Mouse (Mus musculus) heart, postnatal 0 days (tissue): ENCODE measurements at regions not wholly inside any gene's neighbourhood (a gene's known extent, or its start where the extent isn't known, plus 50 kb on each side); places are given as distances from the start of the nearest gene placed in this dataset.
A peak's percentile ranks its signal among the peaks of the same experiment; 100 is the strongest.

Experiments used
- CTCF ChIP-seq: IDR thresholded peaks from 2 replicates; pipeline ENCODE4 v1.5.1; 2016; ENCODE audit warnings: antibody characterized with exemption, control low read depth, low read depth
- EP300 ChIP-seq: IDR thresholded peaks from 2 replicates; pipeline ENCODE4 v1.6.1; 2016; ENCODE audit warnings: antibody characterized with exemption, low read depth

DNA sequence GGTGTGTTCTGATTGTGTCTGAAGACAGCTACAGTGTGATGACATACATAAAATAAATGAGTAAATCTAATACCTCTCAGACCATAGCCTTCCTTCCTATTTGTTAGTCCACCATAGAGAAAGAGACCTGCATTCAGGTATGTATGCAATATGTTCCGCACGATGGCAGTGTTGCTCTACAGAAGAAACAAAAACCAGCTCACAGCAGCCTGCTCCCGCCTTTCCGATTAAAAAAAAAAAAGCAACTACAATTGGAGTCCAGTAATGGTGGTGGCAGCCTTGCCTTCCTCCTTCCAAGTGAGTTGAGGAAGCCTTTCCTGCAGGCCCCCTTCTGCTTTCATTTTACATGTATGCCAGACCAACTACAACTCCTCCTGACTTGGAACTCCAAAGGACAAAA, 163.2 kb upstream of the Olfr1324 start:
- TF ChIP-seq EP300 (no peak), CTCF (peak; percentile 39)
